Mouse (Mus musculus): ENCODE measurements around the gene Ppp2r5e.

The Ppp2r5e gene

GRCm38 (mm10) chr12:75537673-75538423, 58.2 kb downstream of the Ppp2r5e start:
- DNase-seq (ENCODE audit: low spot score in 2 of 2), result no peak

GRCm38 (mm10) chr12:75537019-75537672, 58.9 kb downstream of the Ppp2r5e start:
- DNase-seq (ENCODE audit: low spot score in 2 of 2), result no peak

- DNase-seq (ENCODE audit: low spot score in 2 of 2), result no peak
These were observed 59.5 kb downstream of the Ppp2r5e start for GRCm38 (mm10) chr12:75536566-75536965.

- no peak for DNase-seq (ENCODE audit: low spot score in 2 of 2)
These were observed 62.9 kb downstream of the Ppp2r5e start for GRCm38 (mm10) chr12:75533145-75533544.

GRCm38 (mm10) chr12:75531895-75532294, 64.2 kb downstream of the Ppp2r5e start:
- DNase-seq (ENCODE audit: low spot score in 2 of 2), result no peak

GRCm38 (mm10) chr12:75528857-75529808, 66.9 kb downstream of the Ppp2r5e start:
- DNase-seq (ENCODE audit: low spot score in 2 of 2), result no peak

- no peak for DNase-seq (ENCODE audit: low spot score in 2 of 2)
These were observed 67.7 kb downstream of the Ppp2r5e start for GRCm38 (mm10) chr12:75528300-75528699.

- DNase-seq (ENCODE audit: low spot score in 2 of 2), result no peak
These were observed 71.8 kb downstream of the Ppp2r5e start for GRCm38 (mm10) chr12:75524199-75524598.

- no peak for DNase-seq (ENCODE audit: low spot score in 2 of 2)
These were observed 73.1 kb downstream of the Ppp2r5e start for GRCm38 (mm10) chr12:75522931-75523330.

- DNase-seq (ENCODE audit: low spot score in 2 of 2), result no peak
These were observed 73.7 kb downstream of the Ppp2r5e start for GRCm38 (mm10) chr12:75522360-75522759.

GRCm38 (mm10) chr12:75520395-75520794, 75.7 kb downstream of the Ppp2r5e start:
- DNase-seq (ENCODE audit: low spot score in 2 of 2), result no peak

GRCm38 (mm10) chr12:75519181-75519940, 76.7 kb downstream of the Ppp2r5e start:
- no peak for DNase-seq (ENCODE audit: low spot score in 2 of 2)

- DNase-seq (ENCODE audit: low spot score in 2 of 2), result no peak
These were observed 80.6 kb downstream of the Ppp2r5e start for GRCm38 (mm10) chr12:75515301-75515906.

- DNase-seq (ENCODE audit: low spot score in 2 of 2), result no peak
These were observed 84.5 kb downstream of the Ppp2r5e start for GRCm38 (mm10) chr12:75511520-75511919.

GRCm38 (mm10) chr12:75504991-75505650, 90.9 kb downstream of the Ppp2r5e start:
- no peak for DNase-seq (ENCODE audit: low spot score in 2 of 2)

- DNase-seq (ENCODE audit: low spot score in 2 of 2), result no peak
These were observed 93.4 kb downstream of the Ppp2r5e start for GRCm38 (mm10) chr12:75502664-75503063.

GRCm38 (mm10) chr12:75497698-75498097, 98.3 kb downstream of the Ppp2r5e start:
- no peak for DNase-seq (ENCODE audit: low spot score in 2 of 2)

GRCm38 (mm10) chr12:75495636-75496035, 100.4 kb downstream of the Ppp2r5e start:
- DNase-seq (ENCODE audit: low spot score in 2 of 2), result no peak

- no peak for DNase-seq (ENCODE audit: low spot score in 2 of 2)
These were observed 101.4 kb downstream of the Ppp2r5e start for GRCm38 (mm10) chr12:75494643-75495042.

- no peak for DNase-seq (ENCODE audit: low spot score in 2 of 2)
These were observed 103.3 kb downstream of the Ppp2r5e start for GRCm38 (mm10) chr12:75492549-75493327.
